Mouse (Mus musculus) CH12F3 (cell line): ENCODE data around the gene Ccl22.

Experiments
- in situ Hi-C: fragments of 300-500 bp; cut with MboI; formaldehyde crosslinking; loops from 2 replicates; pipeline ENCODE4 v1.14.3; 2020; ENCODE audit warnings: low sequenced_read_pairs

The Ccl22 gene

DNA sequence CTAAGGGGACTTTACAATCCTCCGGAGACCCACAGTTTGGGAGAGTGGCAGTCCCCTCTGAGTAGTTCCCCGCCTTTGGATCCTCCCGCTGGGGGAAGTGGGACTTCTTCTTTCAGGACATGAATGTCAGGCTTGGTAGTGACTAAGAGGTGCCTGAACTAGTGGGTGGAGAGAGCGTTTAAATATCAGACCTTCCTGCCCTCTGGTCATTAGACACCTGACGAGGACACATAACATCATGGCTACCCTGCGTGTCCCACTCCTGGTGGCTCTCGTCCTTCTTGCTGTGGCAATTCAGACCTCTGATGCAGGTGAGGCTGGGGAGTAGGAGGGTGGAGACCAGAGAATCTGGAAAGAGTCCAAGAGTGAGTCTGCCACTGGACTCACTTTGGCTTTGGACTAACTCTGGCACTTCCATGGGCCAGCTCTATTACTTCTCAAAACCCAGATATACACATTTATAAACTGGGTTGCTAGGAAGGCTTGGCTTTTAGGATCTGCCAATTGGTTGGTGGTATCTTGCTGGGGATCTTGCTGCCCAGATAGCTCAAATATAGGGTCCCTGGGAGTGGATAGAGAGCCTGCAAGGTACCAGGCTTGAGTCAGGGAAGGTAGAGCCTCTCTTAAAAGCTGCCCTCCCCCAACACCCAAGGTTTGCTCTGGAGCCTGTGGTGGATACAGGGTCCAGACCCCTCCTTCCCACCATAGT is at the start of gene Ccl22:
Gene Ccl22, plus strand, starts transcription at position 115 of the 709 bp plus-strand sequence.
- in situ Hi-C loops = no loop called here

DNA sequence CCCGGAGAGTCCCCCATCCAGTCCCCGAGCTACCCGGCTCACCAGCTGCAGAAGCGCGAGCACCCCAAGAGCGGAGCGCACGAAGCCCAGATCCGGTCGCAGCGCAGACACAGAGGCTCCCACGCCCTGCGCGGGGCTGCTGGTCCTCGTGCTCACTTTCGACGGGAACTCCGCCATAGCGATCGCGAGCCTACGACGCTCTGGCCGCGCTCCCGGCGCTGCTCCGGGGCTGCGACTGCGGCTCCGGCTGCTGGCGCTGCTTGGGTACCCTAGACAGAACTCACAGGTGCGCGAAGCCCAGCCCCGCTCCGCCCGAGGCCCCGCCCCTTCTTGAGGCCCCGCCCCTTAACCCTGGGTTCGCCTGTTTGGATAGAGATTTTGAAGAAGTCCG is 49.4 kb upstream of the Ccl22 start, which contains the start of gene Pllp:
Gene Pllp, minus strand, starts transcription at position 285 of the 391 bp plus-strand sequence.
- in situ Hi-C loops = loop anchor here (10.0 kb wide), 1 partner anchor 171 kb away; no protein-coding TSS in a partner anchor

DNA sequence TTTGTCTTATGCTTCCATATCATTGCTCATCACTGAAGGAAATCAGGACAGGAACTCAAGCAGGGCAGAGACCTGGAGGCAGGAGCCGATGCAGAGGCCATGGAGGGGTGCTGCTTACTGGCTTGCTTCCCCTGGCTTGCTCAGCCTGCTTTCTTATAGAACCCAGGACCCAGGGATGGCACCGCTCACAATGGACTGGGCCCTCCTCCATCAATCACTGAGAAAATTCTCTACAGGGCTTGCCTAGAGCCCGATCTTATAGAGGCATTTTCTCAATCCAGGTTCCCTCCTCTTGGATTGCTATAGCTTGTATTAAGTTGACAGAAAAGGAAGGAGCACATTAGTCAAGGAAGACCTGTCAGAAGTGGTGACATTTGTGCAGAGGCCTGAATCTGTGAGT is 48.8 kb upstream of the Ccl22 start:
- in situ Hi-C loops = loop anchor here (10.0 kb wide), 1 partner anchor 172 kb away; no protein-coding TSS in a partner anchor

- in situ Hi-C loops = loop anchor here (10.0 kb wide), 1 partner anchor 173 kb away; no protein-coding TSS in a partner anchor
Observed at GRCm38 (mm10) chr8:94697956-94698355, 47.4 kb upstream of the Ccl22 start.

DNA sequence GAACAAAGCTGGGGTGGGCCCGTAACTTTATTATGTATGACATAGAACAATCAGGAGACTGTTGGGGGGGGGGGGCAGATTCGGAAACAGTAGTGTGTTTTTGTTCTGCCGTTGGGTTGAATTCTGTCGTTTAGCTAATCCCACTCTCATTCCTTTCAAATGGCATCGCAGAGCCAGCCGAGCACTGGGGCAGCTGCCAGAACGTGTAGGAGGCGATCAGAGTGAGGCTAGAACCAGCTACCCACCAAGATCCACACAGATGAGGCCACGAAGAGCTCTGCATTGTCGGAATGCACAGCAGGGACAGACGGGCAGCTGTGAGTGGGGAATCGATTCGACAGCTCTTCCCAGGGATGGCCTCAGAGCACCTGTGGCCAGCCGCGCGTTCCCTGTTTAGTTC is 46.0 kb upstream of the Ccl22 start:
- in situ Hi-C loops = loop anchor here (10.0 kb wide), 1 partner anchor 175 kb away; no protein-coding TSS in a partner anchor

DNA sequence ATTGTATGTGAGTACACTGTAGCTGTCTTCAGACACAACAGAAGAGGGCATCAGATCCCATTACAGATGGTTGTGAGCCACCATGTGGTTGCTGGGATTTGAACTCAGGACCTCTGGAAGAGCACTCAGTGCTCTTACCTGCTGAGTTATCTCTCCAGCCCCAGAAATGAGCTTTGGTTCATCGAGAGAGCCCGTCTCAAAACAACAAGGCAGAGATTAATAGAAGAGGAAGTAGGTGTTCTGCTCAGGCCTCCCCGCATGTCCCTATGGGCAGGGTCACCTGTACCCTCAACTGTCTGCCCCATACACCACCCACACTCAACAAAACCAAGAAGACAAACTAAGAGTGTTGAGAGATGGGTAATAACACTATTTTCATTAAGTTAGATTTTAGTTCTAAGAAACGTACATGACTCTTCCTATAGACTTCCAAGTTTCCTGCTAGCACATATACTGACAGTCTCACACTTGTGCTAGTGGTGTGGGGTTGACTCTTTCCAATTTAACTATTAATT is 44.9 kb upstream of the Ccl22 start:
- in situ Hi-C loops = loop anchor here (10.0 kb wide), 1 partner anchor 124 kb away; no protein-coding TSS in a partner anchor

DNA sequence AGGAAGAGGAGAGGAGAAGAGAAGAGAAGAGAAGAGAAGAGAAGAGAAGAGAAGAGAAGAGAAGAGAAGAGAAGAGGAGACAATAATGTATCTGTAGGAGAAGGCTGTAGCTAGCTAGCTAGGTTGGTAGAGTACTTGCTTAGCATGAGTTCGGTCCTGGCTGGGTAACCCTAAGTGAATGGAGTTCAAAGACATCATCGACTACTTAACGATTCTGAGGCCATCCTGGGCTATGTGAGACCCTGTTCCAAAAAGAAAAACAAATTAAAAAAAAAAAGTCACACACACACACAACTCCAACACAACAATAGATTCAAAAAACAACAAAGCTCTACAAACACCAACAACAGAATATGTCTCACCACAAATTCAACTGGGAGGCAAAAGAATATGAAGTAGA is 43.2 kb upstream of the Ccl22 start:
- in situ Hi-C loops = loop anchor here (10.0 kb wide), 1 partner anchor 123 kb away; no protein-coding TSS in a partner anchor

- in situ Hi-C loops = loop anchor here (10.0 kb wide), 1 partner anchor 122 kb away; no protein-coding TSS in a partner anchor
Observed at GRCm38 (mm10) chr8:94702844-94703813, 42.3 kb upstream of the Ccl22 start.

- in situ Hi-C loops = loop anchor here (10.0 kb wide), 1 partner anchor 121 kb away; no protein-coding TSS in a partner anchor
Observed at GRCm38 (mm10) chr8:94703972-94704668, 41.3 kb upstream of the Ccl22 start.

DNA sequence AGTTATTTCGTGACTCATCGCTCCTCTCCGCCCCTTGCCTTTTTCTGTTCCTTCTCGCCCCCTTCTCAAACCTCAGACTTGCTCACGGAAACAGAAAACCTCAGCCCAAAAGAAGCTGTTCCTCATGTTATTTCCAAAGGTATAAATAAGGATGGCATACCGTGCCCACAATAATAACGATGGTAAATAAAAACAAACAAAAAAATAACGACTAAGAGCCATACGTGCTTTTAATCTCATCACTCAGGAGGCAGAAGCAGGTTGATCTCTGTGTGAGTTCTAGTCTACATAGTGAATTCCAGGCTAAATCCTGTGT is 40.8 kb upstream of the Ccl22 start:
- in situ Hi-C loops = loop anchor here (10.0 kb wide), 1 partner anchor 120 kb away; no protein-coding TSS in a partner anchor

- in situ Hi-C loops = loop anchor here (10.0 kb wide), 1 partner anchor 119 kb away; no protein-coding TSS in a partner anchor
Observed at GRCm38 (mm10) chr8:94705581-94706245, 39.7 kb upstream of the Ccl22 start.

GRCm38 (mm10) chr8:94706732-94707395 is 38.5 kb upstream of the Ccl22 start:
- in situ Hi-C loops = loop anchor here (10.0 kb wide), 1 partner anchor 118 kb away; no protein-coding TSS in a partner anchor

DNA sequence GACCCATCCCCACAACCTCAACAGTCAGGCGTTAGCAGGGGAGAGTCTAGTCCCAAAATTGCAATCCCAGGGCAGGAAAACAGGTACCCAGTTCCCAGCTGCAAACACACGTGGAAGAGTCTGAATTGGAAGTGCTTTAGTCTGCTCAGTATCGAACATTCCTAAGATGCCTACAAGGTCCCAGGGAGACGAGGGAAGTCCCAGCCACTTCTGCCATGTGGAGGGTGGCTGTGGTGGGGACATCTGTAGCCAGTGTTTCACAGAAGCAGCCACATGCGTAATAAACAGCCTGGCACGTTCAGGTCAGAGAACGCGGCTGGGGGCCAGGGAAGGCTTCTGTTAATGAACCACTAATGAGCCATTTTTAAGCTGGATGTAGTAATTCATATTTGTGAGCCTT is 35.1 kb upstream of the Ccl22 start:
- in situ Hi-C loops = no loop called here

GRCm38 (mm10) chr8:94711160-94711718 is 34.2 kb upstream of the Ccl22 start:
- in situ Hi-C loops = no loop called here

DNA sequence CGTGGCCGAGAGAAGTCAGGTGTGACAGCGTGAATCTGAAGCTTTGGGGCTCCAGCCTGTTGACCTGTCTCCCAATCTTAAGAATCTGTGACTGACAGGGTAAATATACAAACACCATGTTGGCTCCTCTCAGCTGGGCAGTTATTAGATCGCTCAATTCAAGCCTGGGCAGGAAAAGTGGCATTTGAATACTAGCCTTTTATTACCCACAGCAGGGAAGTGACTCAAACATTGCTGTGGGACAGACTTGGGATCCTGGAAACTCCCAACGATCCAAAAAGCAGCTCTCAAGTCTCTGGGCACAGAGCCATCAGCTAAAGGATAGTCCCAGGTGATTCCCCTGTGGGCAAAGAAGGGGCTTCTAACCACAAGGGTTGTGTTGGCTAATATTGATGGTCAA is 30.8 kb upstream of the Ccl22 start:
- in situ Hi-C loops = no loop called here

DNA sequence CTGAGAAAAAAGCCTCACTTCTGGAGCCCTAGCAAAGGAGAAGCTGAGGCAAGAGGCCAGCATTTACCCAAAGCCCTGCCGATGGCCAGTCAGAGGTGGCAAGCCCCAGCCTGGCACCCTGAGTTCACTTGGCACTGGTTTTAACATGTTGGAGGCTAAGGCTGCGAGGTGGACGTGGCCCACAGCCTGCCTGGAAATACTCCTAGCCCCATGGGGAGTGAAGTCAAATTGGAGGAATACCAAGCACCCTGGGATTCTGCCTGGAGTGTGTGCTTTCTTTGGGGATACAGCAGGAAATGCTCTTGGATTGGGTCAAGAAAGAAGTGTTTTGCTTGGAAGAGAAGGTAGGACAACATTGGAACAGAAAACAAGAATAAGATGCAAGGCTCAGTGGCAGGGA is 29.5 kb upstream of the Ccl22 start:
- in situ Hi-C loops = no loop called here

DNA sequence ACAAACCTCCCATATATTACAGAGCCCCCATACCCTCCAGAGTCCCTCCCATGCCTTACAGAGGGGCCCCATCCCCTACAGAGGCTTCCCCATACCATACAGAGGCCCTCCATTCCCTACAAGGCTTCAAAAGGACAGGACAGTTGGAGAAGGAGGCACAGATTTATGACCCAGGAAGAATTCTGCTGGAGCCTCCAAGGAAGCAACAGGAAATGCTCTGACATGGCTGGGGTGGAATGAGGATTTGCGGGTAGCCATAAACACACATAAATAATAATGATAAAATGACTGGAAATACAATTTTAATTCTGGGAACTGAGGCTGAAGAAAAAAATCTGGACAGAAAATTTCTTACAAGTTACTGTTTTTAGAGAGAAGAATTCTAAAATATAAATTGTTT is 28.5 kb upstream of the Ccl22 start:
- in situ Hi-C loops = no loop called here

- in situ Hi-C loops = no loop called here
Observed at GRCm38 (mm10) chr8:94725998-94726397, 19.4 kb upstream of the Ccl22 start.

DNA sequence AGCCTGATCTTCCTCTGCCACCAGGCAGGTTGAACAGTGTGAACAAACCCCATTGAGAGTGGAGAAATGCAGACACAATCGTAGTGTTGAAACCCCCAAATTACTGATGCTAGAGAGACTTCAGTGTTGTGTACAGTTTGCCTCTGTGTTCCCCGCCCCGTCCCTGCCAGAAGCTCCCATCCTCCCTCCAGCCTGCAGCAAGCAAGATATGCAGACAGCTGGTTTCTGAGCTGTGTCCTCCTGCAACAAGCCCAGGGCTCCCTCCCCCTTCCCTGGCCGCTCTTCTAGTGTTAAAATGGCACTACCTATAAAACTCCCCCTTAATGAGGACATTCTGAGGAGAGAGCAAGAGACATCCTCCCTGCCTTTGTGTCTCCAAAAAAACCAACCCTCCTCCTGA is 16.1 kb upstream of the Ccl22 start:
- in situ Hi-C loops = no loop called here
